Mouse (Mus musculus): Measurements from ENCODE around the gene Pcgf2. TPM values are rescaled to one million over a fixed set of nuclear protein-coding genes. Genes with fewer than 3 reads are reported as not detected.

Pcgf2 gene
- total RNA-seq, 1 experiment, result 20.1 TPM

- no peaks in the 10 kb centered on the region for H3K9me3 ChIP-seq (ENCODE audit: control insufficient read depth, insufficient read depth, low read depth, low read length)
- H3K36me3 ChIP-seq (ENCODE audit: control insufficient read depth, insufficient read depth, low read length, poor library complexity, severe bottlenecking), result peaks cover 18% of the 10 kb centered on the region
- in situ Hi-C loops (cut with MboI; ENCODE audit: low sequenced_read_pairs in 2 of 2, unreplicated experiment in 2 of 2), result no loop called here
- peak overlapping the region; percentile 53 to 91 for H3K4me3 ChIP-seq (ENCODE audit: insufficient read depth in 1 of 2, low read depth in 1 of 2, low read length in 2 of 2, poor library complexity in 1 of 2, severe bottlenecking in 1 of 2)
- peak; percentile 100 for DNase-seq (ENCODE audit: low read depth, low spot score)
- H3K4me1 ChIP-seq (ENCODE audit: control insufficient read depth in 2 of 2, insufficient read depth in 2 of 2, low read length in 2 of 2, poor library complexity in 1 of 2), result peaks cover 6 to 14% of the 10 kb centered on the region in 2 experiments; a peak in 2 of 4 replicates
- H3K9ac ChIP-seq (ENCODE audit: insufficient read depth, low read depth, low read length, poor library complexity, severe bottlenecking), result peak overlapping the region; percentile 96
- peak; percentile 61; the same call in 1 of the 2 replicates for TF ChIP-seq HCFC1 (IDR thresholded peaks at IDR 0.05; ENCODE audit: borderline replicate concordance, insufficient read depth, low read length)
- TF ChIP-seq MAFK (IDR thresholded peaks at IDR 0.05; ENCODE audit: insufficient read depth, low read depth, low read length), result no peak
- peak; percentile 78 for TF ChIP-seq CHD2 (IDR thresholded peaks at IDR 0.05; ENCODE audit: low read depth, low read length)
- TF ChIP-seq ZNF384 (IDR thresholded peaks at IDR 0.05; ENCODE audit: low read depth, low read length), result peak; percentile 58; the same call in 1 of the 2 replicates
- 0 out of 2 replicates have a peak, but pooled peaks have one; percentile 27 for TF ChIP-seq ZC3H11A (IDR thresholded peaks at IDR 0.05; ENCODE audit: borderline replicate concordance, low read depth, low read length)
- peak overlapping the region; percentile 100 for H3K27ac ChIP-seq (ENCODE audit: insufficient read depth, low read depth, low read length, poor library complexity, severe bottlenecking)
These were observed 37.9 kb downstream of the Pcgf2 start for GRCm38 (mm10) chr11:97662207-97662892.

GRCm38 (mm10) chr11:97661648-97662133, 38.6 kb downstream of the Pcgf2 start:
- peak overlapping the region; percentile 82 to 96 for H3K4me3 ChIP-seq (ENCODE audit: insufficient read depth in 1 of 2, low read depth in 1 of 2, low read length in 2 of 2, poor library complexity in 1 of 2, severe bottlenecking in 1 of 2)
- no peaks in the 10 kb centered on the region for H3K9me3 ChIP-seq (ENCODE audit: control insufficient read depth, insufficient read depth, low read depth, low read length)
- peaks cover 10 to 13% of the 10 kb centered on the region in 2 experiments; a peak in 3 of 4 replicates for H3K4me1 ChIP-seq (ENCODE audit: control insufficient read depth in 2 of 2, insufficient read depth in 2 of 2, low read length in 2 of 2, poor library complexity in 1 of 2)
- H3K27ac ChIP-seq (ENCODE audit: insufficient read depth, low read depth, low read length, poor library complexity, severe bottlenecking), result peak overlapping the region; percentile 100
- TF ChIP-seq ZNF384 (IDR thresholded peaks at IDR 0.05; ENCODE audit: low read depth, low read length) (no peak), HCFC1 (IDR thresholded peaks at IDR 0.05; ENCODE audit: borderline replicate concordance, insufficient read depth, low read length) (peak; percentile 40; the same call in 1 of the 2 replicates)
- H3K36me3 ChIP-seq (ENCODE audit: control insufficient read depth, insufficient read depth, low read length, poor library complexity, severe bottlenecking), result peaks cover 13% of the 10 kb centered on the region
- in situ Hi-C loops (cut with MboI; ENCODE audit: low sequenced_read_pairs in 2 of 2, unreplicated experiment in 2 of 2), result no loop called here
- DNase-seq (ENCODE audit: low read depth, low spot score), result peak; percentile 99
- peak overlapping the region; percentile 81 for H3K9ac ChIP-seq (ENCODE audit: insufficient read depth, low read depth, low read length, poor library complexity, severe bottlenecking)

GRCm38 (mm10) chr11:97660734-97661647, 39.3 kb downstream of the Pcgf2 start:
- Histone ChIP-seq H3K27ac (ENCODE audit: insufficient read depth, low read depth, low read length, poor library complexity, severe bottlenecking) (peak overlapping the region; percentile 100), H3K4me1 (ENCODE audit: control insufficient read depth in 2 of 2, insufficient read depth in 2 of 2, low read length in 2 of 2, poor library complexity in 1 of 2) (peaks cover 10 to 15% of the 10 kb centered on the region in 2 experiments; a peak in 3 of 4 replicates), H3K36me3 (ENCODE audit: control insufficient read depth, insufficient read depth, low read length, poor library complexity, severe bottlenecking) (peaks cover 10% of the 10 kb centered on the region), H3K9me3 (ENCODE audit: control insufficient read depth, insufficient read depth, low read depth, low read length) (no peaks in the 10 kb centered on the region), H3K9ac (ENCODE audit: insufficient read depth, low read depth, low read length, poor library complexity, severe bottlenecking) (peak overlapping the region; percentile 81), H3K4me3 (ENCODE audit: insufficient read depth in 1 of 2, low read depth in 1 of 2, low read length in 2 of 2, poor library complexity in 1 of 2, severe bottlenecking in 1 of 2) (peak overlapping the region; percentile 82 to 96)
- no peak for DNase-seq (ENCODE audit: low read depth, low spot score)
- TF ChIP-seq HCFC1 (IDR thresholded peaks at IDR 0.05; ENCODE audit: borderline replicate concordance, insufficient read depth, low read length), result no peak
- no peak for TF ChIP-seq CHD2 (IDR thresholded peaks at IDR 0.05; ENCODE audit: low read depth, low read length)
- TF ChIP-seq ZC3H11A (IDR thresholded peaks at IDR 0.05; ENCODE audit: borderline replicate concordance, low read depth, low read length), result no peak
- no peak for TF ChIP-seq ZNF384 (IDR thresholded peaks at IDR 0.05; ENCODE audit: low read depth, low read length)
- no peak for TF ChIP-seq MAFK (IDR thresholded peaks at IDR 0.05; ENCODE audit: insufficient read depth, low read depth, low read length)
- in situ Hi-C loops (cut with MboI; ENCODE audit: low sequenced_read_pairs in 2 of 2, unreplicated experiment in 2 of 2), result no loop called here

- H3K4me3 ChIP-seq (ENCODE audit: insufficient read depth in 1 of 2, low read depth in 1 of 2, low read length in 2 of 2, poor library complexity in 1 of 2, severe bottlenecking in 1 of 2), result peak overlapping the region; percentile 89 to 96
- in situ Hi-C loops (cut with MboI; ENCODE audit: low sequenced_read_pairs in 2 of 2, unreplicated experiment in 2 of 2), result no loop called here
- TF ChIP-seq ZNF384 (IDR thresholded peaks at IDR 0.05; ENCODE audit: low read depth, low read length) (no peak), CHD2 (IDR thresholded peaks at IDR 0.05; ENCODE audit: low read depth, low read length) (no peak), ZC3H11A (IDR thresholded peaks at IDR 0.05; ENCODE audit: borderline replicate concordance, low read depth, low read length) (no peak), HCFC1 (IDR thresholded peaks at IDR 0.05; ENCODE audit: borderline replicate concordance, insufficient read depth, low read length) (no peak), MAFK (IDR thresholded peaks at IDR 0.05; ENCODE audit: insufficient read depth, low read depth, low read length) (no peak)
- peaks cover 12 to 14% of the 10 kb centered on the region in 2 experiments for H3K4me1 ChIP-seq (ENCODE audit: control insufficient read depth in 2 of 2, insufficient read depth in 2 of 2, low read length in 2 of 2, poor library complexity in 1 of 2)
- H3K9me3 ChIP-seq (ENCODE audit: control insufficient read depth, insufficient read depth, low read depth, low read length), result no peaks in the 10 kb centered on the region
- no peak for DNase-seq (ENCODE audit: low read depth, low spot score)
- peak overlapping the region; percentile 98 for H3K9ac ChIP-seq (ENCODE audit: insufficient read depth, low read depth, low read length, poor library complexity, severe bottlenecking)
- peaks cover 3% of the 10 kb centered on the region; the same call in 1 of the 2 replicates for H3K36me3 ChIP-seq (ENCODE audit: control insufficient read depth, insufficient read depth, low read length, poor library complexity, severe bottlenecking)
- peak overlapping the region; percentile 100 for H3K27ac ChIP-seq (ENCODE audit: insufficient read depth, low read depth, low read length, poor library complexity, severe bottlenecking)
These were observed 40.1 kb downstream of the Pcgf2 start for GRCm38 (mm10) chr11:97659990-97660714.
